Mouse (Mus musculus): ENCODE data around the gene Rdh16f2. TPM values are rescaled to one million over a fixed set of nuclear protein-coding genes. Genes with fewer than 3 reads are reported as not detected.

Gene Rdh16f2
- total RNA-seq, 4 experiments from 2014 or later = not detected

Other genes with a start within 250 kb of the Rdh16f2 start
- gene Lrp1, start 245.3 kb upstream of the Rdh16f2 start, total RNA-seq (2022) = 100 to 1,000 TPM; 293 to 333 (median 304) TPM
- gene Stat6, start 223.5 kb upstream of the Rdh16f2 start, total RNA-seq (2022) = 10 to 100 TPM in 3 of 4 experiments, 1 to 10 TPM in 1; 10.0 to 13.6 (median 11.3) TPM
- gene Nemp1, start 199.6 kb upstream of the Rdh16f2 start, total RNA-seq (2022) = 1 to 10 TPM; 5.8 to 8.1 (median 7.6) TPM
- gene Nab2, start 197.9 kb upstream of the Rdh16f2 start, total RNA-seq (2022) = 10 to 100 TPM; 45.3 to 51.6 (median 49.0) TPM
- gene Myo1a, start 161.3 kb upstream of the Rdh16f2 start, total RNA-seq (2022) = 1 to 10 TPM in 2 of 4 experiments, under 1 TPM in 2; 0.56 to 1.7 (median 0.86) TPM
- 1 to 10 TPM; 3.4 to 7.7 (median 4.1) TPM for gene Tac2, start 142.0 kb upstream of the Rdh16f2 start, total RNA-seq (2022)
- gene Zbtb39, start 126.9 kb upstream of the Rdh16f2 start, total RNA-seq (2022) = 10 to 100 TPM; 11.0 to 12.3 (median 11.3) TPM
- 1 to 10 TPM; 1.6 to 2.2 (median 1.9) TPM for gene Gpr182, start 114.7 kb upstream of the Rdh16f2 start, total RNA-seq (2022)
- under 1 TPM; 0.07 to 0.25 (median 0.16) TPM for gene Rdh1, start 106.8 kb upstream of the Rdh16f2 start, total RNA-seq (2022)
- gene Rdh16f1, start 106.7 kb upstream of the Rdh16f2 start, total RNA-seq (2022) = under 1 TPM in 1 of 4 experiments, not detected in 3; 0.25 TPM
- gene Rdh9, start 90.1 kb upstream of the Rdh16f2 start, total RNA-seq (2022) = 1 to 10 TPM in 1 of 4 experiments, under 1 TPM in 2, not detected in 1; 0.41 to 1.1 (median 0.83) TPM
- under 1 TPM; 0.18 to 0.37 (median 0.22) TPM for gene Rdh16, start 65.3 kb upstream of the Rdh16f2 start, total RNA-seq (2022)
- gene Rdh19, start 16.5 kb upstream of the Rdh16f2 start, total RNA-seq (2022) = not detected
- gene Rdh7, start 22.3 kb downstream of the Rdh16f2 start, total RNA-seq (2022) = not detected
- gene Sdr9c7, start 32.0 kb downstream of the Rdh16f2 start, total RNA-seq (2022) = not detected
- gene Hsd17b6, start 141.1 kb downstream of the Rdh16f2 start, total RNA-seq (2022) = not detected
- gene Prim1, start 148.7 kb downstream of the Rdh16f2 start, total RNA-seq (2022) = 1 to 10 TPM; 6.0 to 9.1 (median 8.0) TPM
- 100 to 1,000 TPM; 310 to 353 (median 340) TPM for gene Naca, start 169.1 kb downstream of the Rdh16f2 start, total RNA-seq (2022)
- 100 to 1,000 TPM; 128 to 136 (median 133) TPM for gene Ptges3, start 192.5 kb downstream of the Rdh16f2 start, total RNA-seq (2022)
- 1,000 to 10,000 TPM; 1,554 to 1,727 (median 1,622) TPM for gene Atp5b, start 216.8 kb downstream of the Rdh16f2 start, total RNA-seq (2022)
- gene Baz2a, start 225.1 kb downstream of the Rdh16f2 start, total RNA-seq (2022) = 10 to 100 TPM; 38.8 to 50.0 (median 46.3) TPM